Mouse (Mus musculus) midbrain, embryonic 15.5 days (tissue): ENCODE measurements around the gene Ap5s1. TPM values are rescaled to one million over a fixed set of nuclear protein-coding genes. Genes with fewer than 3 reads are reported as not detected.

Source experiments
- ATAC-seq: fragments of 200-750 bp; cut with Nextera tagmentation; replicated peaks from 2 replicates; pipeline ENCODE4 v1.8.0; 2017; ENCODE audit warnings: moderate TSS enrichment
- H3K27ac ChIP-seq: fragments of 300-500 bp; sonication (generic); 2 replicates; pipeline ENCODE4 v1.5.1; 2015; ENCODE audit warnings: mild to moderate bottlenecking, inconsistent platforms
- H3K27me3 ChIP-seq: fragments of 300-500 bp; sonication (generic); replicated peaks from 2 replicates; pipeline ENCODE4 v1.6.1; 2015; ENCODE audit warnings: inconsistent platforms
- H3K36me3 ChIP-seq: fragments of 300-500 bp; sonication (generic); replicated peaks from 2 replicates; pipeline ENCODE4 v1.6.1; 2015; ENCODE audit warnings: inconsistent platforms
- H3K4me1 ChIP-seq: fragments of 300-500 bp; sonication (generic); 2 replicates; pipeline ENCODE4 v1.6.1; 2015; ENCODE audit warnings: inconsistent platforms
- H3K4me2 ChIP-seq: fragments of 300-500 bp; sonication (generic); 2 replicates; pipeline ENCODE4 v1.6.1; 2015; ENCODE audit warnings: inconsistent platforms, mild to moderate bottlenecking, moderate library complexity
- H3K4me3 ChIP-seq: fragments of 300-500 bp; sonication (generic); 2 replicates; pipeline ENCODE4 v1.5.1; 2015; ENCODE audit warnings: mild to moderate bottlenecking, inconsistent platforms
- H3K9ac ChIP-seq: fragments of 300-500 bp; sonication (generic); 2 replicates; pipeline ENCODE4 v1.6.1; 2015; ENCODE audit warnings: mild to moderate bottlenecking, inconsistent platforms
- H3K9me3 ChIP-seq: fragments of 300-500 bp; sonication (generic); 2 replicates; pipeline ENCODE4 v1.6.1; 2016; ENCODE audit warnings: inconsistent platforms
- WGBS: fragments of 180-500 bp; shearing (Covaris S2); methylation state at CpG from one replicate; pipeline ENCODE4 v1.1.7; 2015; ENCODE audit warnings: mixed read lengths; 5-methylcytosine and 5-hydroxymethylcytosine counted together
- polyA plus RNA-seq: library from polyadenylated mRNA; unstranded; fragments of >200 nt; fragmentation: Nextera tagmentation; extraction: Ambion mirVana; gene quantifications from 2 replicates; pipeline ENCODE4 v1.2.1, GENCODE M21; 2015

The Ap5s1 gene
- polyA plus RNA-seq, 1 experiment from 2014 or later, result 36.5 TPM

DNA sequence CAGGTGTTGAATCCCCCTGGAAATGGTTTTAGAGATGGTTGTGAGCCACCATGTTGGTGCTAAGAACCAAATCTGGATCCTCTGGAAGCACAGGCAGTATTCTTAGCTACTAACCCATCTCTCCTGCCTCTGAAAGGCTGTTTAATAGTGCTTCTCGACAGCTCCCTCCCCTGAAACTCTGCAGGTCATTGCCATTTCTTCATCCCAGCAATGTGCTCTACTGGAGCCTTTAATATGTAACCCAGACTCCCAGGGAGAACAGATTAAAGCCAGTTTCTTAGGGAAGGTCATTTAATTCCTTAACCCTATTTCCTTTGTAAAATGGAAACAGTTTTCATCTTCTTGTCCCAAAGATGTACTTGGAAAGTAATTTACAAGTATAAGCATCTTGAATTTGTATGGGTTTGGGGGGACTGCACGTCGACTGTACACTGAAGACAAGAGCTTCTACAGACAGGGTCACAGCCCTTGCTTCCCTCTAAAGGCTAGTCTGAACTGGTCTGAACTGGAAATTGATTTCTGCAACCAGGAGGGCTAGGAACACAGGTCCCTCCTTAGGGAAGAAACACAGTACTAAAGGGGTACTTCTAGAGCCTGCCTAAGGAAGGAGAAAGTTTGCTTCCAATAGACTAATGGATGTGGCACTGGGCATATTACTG is 31.5 kb upstream of the Ap5s1 start:
- ATAC-seq, result no peak
- Histone ChIP-seq H3K27me3 (peaks cover 24% of the 10 kb centered on the region), H3K36me3 (no peaks in the 10 kb centered on the region), H3K4me2 (no peak overlapping the region), H3K27ac (peak overlapping the region; percentile 42; the same call in 1 of the 2 replicates), H3K4me3 (no peak overlapping the region), H3K9me3 (no peaks in the 10 kb centered on the region), H3K4me1 (peaks cover 59% of the 10 kb centered on the region), H3K9ac (no peak overlapping the region)
- WGBS, result 62% methylated on average over 3 of the region's 3 CpGs

DNA sequence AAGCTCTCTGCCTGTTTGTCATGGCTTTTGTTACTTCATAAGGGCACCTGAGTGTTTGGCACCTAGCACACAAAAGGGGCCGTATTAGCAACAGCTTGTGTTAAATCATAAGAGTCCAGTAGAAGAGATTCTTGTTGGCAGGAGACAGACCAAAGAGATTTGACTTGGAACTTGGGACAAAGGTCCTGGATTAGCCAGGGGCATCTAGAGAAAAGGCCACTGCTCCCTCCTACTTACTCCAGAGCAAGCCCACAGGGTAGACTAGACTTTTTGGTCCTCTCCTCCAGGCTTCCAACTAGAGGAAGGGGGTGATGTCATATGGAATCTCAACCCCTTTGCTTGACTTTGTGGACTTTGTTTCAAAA is 31.0 kb upstream of the Ap5s1 start:
- H3K4me1 ChIP-seq, result peaks cover 59% of the 10 kb centered on the region
- WGBS, result 98% methylated on average over 1 of the region's 1 CpGs

DNA sequence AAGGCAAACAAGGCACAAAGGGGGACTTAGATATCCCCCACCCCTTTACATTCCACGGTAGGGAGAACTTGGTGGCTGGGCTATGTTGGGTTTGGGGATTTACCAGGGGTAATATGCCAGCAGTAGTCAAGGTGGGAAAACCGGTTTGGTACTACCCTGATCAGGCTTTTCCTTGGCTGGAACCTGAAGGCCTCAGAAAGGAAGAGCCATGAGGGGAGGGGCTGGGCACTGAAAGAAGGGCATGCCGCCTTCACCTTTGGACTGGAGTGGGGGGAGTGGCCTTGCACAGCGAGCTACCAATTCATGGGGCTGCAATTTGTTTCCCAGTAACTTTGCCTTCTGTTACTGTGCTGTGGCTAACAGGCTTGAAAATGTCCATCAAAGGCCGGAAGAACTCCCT is 30.4 kb upstream of the Ap5s1 start:
- no peak for ATAC-seq
- Histone ChIP-seq H3K9ac (no peak overlapping the region), H3K36me3 (no peaks in the 10 kb centered on the region), H3K4me2 (peak overlapping the region; percentile 97), H3K4me1 (peaks cover 56% of the 10 kb centered on the region), H3K9me3 (no peaks in the 10 kb centered on the region), H3K27ac (no peak overlapping the region), H3K4me3 (no peak overlapping the region), H3K27me3 (peaks cover 17% of the 10 kb centered on the region)
- WGBS, result 72% methylated on average over 5 of the region's 5 CpGs

More for the DNA sequence above, 31.0 kb upstream of the Ap5s1 start:
- Histone ChIP-seq H3K9ac (no peak overlapping the region), H3K4me2 (no peak overlapping the region), H3K27me3 (peaks cover 23% of the 10 kb centered on the region), H3K36me3 (no peaks in the 10 kb centered on the region), H3K9me3 (no peaks in the 10 kb centered on the region), H3K4me3 (no peak overlapping the region), H3K27ac (no peak overlapping the region)
- no peak for ATAC-seq

DNA sequence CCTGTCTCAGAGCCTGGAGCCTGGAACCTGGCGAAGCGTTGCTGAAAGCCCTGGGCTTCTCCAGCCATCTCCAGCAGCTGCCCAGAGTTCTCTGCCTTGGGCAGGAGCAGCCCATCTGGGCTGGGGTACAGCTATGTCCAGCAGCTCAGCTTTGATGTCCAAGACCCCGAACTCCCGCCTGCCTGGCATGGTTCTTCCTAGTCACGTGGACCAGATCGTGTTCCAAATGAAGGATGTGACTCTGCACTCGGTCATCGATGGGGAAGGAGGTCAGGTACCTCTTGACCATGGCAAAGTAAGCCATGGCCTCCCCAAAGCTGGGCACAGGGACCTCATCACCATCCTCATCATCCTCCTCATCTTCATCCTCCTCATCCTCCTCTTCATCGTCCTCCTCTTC is 28.9 kb upstream of the Ap5s1 start:
- peak overlapping the region; percentile 97 for H3K4me2 ChIP-seq
- no peaks in the 10 kb centered on the region for H3K9me3 ChIP-seq
- H3K27me3 ChIP-seq, result peaks cover 3% of the 10 kb centered on the region; the same call in 1 of the 2 replicates
- WGBS, result 87% methylated on average over 9 of the region's 9 CpGs
- H3K9ac ChIP-seq, result peak overlapping the region; percentile 32; the same call in 1 of the 2 replicates
- peaks cover 53% of the 10 kb centered on the region for H3K4me1 ChIP-seq
- H3K4me3 ChIP-seq, result peak overlapping the region; percentile 64
- no peak overlapping the region for H3K27ac ChIP-seq
- ATAC-seq, result no peak
- H3K36me3 ChIP-seq, result no peaks in the 10 kb centered on the region

DNA sequence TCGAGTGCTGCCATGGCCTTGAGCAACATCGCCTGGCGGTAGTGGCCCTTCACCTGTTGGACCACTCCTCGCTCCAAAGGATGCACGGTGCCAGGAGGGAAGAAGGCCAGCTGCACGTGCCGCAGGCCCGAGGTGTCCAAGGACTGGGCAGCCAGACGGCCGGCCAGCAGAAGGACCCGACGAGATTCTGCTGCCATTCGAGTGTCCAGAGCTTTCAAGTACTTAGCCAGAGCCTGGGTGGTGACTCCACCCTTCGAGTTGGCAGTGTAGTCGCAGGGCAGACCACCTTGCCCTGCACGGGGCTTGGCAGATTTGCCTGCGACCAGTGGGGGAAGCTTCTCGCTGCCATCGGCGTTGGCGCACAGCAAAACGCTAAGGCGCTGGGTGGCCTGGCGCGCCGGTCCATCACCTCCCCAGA is 28.0 kb upstream of the Ap5s1 start:
- 20% methylated on average over 26 of the region's 26 CpGs for WGBS

DNA sequence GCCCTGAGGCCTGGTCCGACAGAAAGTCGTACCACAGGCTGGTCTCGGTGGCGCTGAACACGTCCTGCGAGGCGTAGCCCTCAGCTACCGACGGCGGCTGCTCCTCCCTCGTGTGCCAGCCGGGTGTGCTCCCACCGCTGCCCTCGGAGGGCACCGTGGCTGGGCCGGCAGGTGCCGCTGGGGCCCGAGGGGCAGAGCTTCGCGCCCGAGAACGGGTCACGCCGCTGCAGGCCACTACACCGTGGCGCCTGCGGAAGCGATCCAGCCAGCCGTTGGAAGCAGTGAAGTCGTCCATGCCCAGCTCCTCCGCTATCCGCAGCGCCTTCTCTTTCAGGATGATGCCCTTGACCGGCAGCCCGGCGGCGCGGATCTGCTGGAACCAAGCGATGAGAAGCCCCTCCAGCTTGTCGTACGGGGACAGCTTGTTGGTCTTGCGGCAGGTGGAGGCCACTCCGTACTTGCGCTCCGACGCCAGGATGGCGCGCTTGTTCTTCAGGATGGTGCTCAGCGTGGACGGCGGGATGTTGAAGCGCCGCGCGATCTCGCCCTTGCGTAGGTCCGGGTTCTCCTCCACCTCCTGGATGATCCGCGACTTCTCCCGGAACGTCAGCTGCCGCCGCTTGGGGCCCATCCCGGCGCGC is 27.5 kb upstream of the Ap5s1 start:
- Histone ChIP-seq H3K4me3 (peak overlapping the region; percentile 64), H3K27ac (peak overlapping the region; percentile 96), H3K4me2 (peak overlapping the region; percentile 97), H3K27me3 (no peaks in the 10 kb centered on the region), H3K9me3 (no peaks in the 10 kb centered on the region), H3K4me1 (peaks cover 43% of the 10 kb centered on the region), H3K9ac (peak overlapping the region; percentile 96), H3K36me3 (no peaks in the 10 kb centered on the region)
- under 1% methylated on average over 67 of the region's 67 CpGs for WGBS
- ATAC-seq, result peak; percentile 72

More for the DNA sequence above, 28.0 kb upstream of the Ap5s1 start:
- Histone ChIP-seq H3K27ac (peak overlapping the region; percentile 96), H3K36me3 (no peaks in the 10 kb centered on the region), H3K4me2 (peak overlapping the region; percentile 97), H3K4me3 (peak overlapping the region; percentile 64), H3K9ac (peak overlapping the region; percentile 96), H3K9me3 (no peaks in the 10 kb centered on the region), H3K4me1 (peaks cover 48% of the 10 kb centered on the region), H3K27me3 (no peaks in the 10 kb centered on the region)
- ATAC-seq, result 0 out of 2 replicates have a peak, but pooled peaks have one; percentile 2

DNA sequence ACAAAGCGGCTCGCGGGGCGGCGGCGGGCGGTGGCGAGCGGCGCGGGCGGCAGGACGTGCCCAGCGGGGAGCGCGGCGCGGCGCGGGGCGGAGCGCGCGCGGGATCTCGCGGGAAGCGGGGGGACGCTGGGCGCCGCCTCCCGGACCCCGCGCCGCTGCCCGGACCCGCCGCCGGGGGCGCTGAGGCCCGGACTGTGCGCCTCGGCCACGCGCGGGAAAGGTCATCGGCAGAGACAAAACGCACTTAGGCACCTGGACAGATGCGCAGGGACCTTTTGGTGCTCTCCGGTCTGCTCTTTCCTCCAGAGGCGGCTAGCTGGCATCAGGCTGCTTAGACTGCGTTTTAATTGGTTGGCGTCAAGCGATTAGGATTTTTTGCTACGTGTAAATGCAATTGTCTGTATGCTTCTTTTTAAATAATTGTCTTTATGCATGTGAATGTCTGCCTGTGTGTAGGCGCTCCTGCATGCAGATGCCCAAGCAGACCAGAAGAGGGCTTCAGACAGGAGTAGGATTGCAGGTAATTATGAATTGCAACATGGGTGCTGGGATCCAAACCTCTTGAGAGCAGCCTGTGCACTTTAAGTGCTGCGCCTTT is 26.8 kb upstream of the Ap5s1 start, which contains the start of gene Cenpb:
Gene Cenpb (minus strand): TSS at position 78 of the 598 bp plus-strand sequence.
- 2% methylated on average over 47 of the region's 57 CpGs for WGBS
- peak within 1 kb of the TSS; percentile 96 for H3K27ac ChIP-seq
- H3K4me3 ChIP-seq, result peak within 1 kb of the TSS; percentile 64
- peak; percentile 85 for ATAC-seq
- H3K27me3 ChIP-seq, result no peaks in the 10 kb centered on the region
- H3K9me3 ChIP-seq, result no peaks in the 10 kb centered on the region
- no peaks in the 10 kb centered on the region for H3K36me3 ChIP-seq
- H3K4me2 ChIP-seq, result peak within 1 kb of the TSS; percentile 97
- H3K9ac ChIP-seq, result peak within 1 kb of the TSS; percentile 96
- peaks cover 36% of the 10 kb centered on the region for H3K4me1 ChIP-seq

DNA sequence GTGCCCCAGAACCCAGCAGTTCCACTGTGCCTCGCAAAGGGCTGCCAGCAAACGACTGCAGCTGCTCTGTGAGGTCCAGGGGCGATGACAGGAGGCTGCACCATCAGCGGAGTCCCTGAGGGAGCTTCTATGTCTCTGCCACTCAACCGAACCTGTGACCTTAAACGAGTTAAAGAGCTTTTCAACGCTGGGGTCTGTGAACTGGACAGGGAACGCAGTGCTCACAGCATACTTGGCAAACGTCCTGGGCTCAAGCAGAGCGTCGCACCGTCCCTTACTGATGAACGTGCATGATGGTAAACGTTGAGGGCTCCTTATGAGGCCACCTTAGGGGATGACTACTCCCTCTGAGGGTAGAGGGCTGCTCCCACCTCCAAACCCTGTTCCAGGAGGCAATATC is 20.5 kb upstream of the Ap5s1 start:
- ATAC-seq, result peak; percentile 57
- peak overlapping the region; percentile 69 for H3K4me2 ChIP-seq
- 2% methylated on average over 14 of the region's 14 CpGs for WGBS
- H3K36me3 ChIP-seq, result no peaks in the 10 kb centered on the region
- H3K9me3 ChIP-seq, result no peaks in the 10 kb centered on the region
- peaks cover 34% of the 10 kb centered on the region for H3K4me1 ChIP-seq
- peak overlapping the region; percentile 58 for H3K4me3 ChIP-seq
- peak overlapping the region; percentile 45; the same call in 1 of the 2 replicates for H3K27ac ChIP-seq
- peak overlapping the region; percentile 55; the same call in 1 of the 2 replicates for H3K9ac ChIP-seq
- H3K27me3 ChIP-seq, result no peaks in the 10 kb centered on the region

DNA sequence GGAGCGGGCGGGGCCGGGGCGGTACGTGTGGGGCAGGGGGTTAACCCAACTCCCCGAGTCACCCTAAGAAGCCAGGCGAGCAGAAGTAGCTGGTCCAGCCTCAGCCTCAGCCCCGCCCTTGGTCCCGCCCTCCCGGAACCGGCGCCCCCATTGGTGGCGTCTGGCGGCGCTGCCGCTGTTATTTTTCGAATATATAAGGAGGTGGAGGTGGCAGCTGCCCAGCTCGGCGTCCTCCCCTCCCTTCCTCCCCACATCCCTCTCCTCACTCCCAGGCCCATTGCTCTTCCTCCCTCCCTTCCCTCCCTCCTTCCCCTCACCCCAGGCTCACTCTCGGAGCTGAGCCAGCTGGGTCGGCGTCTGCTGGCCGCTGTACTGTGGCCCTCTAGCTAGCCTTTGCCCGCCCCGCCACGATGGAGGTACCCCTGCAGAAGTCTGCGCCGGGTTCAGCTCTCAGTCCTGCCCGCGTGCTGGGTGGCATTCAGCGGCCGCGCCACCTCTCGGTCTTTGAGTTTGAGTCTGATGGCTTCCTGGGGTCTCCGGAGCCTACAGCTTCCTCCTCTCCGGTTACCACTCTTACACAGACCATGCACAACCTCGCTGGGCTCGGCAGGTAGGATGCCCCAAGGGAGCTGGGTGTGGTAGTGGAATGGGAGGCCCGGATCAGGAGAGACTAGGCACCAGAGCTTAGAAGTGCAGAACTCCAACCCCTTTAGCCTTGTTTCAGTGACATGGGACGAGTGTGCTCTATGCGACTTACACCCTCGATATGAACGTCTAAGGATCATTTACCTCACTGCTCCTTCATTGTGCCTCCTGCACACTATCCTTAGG is 19.9 kb upstream of the Ap5s1 start, which contains the start of the genes Cdc25b and Spef1:
Gene Cdc25b (plus strand): TSS at position 179 of the 831 bp plus-strand sequence.
Gene Spef1 (minus strand): TSS at position 512 of the 831 bp plus-strand sequence.
- Histone ChIP-seq H3K9ac (peak within 1 kb of the TSS; percentile 55), H3K4me1 (peaks cover 36% of the 10 kb centered on the region), H3K27ac (peak within 1 kb of the TSS; percentile 45), H3K9me3 (no peaks in the 10 kb centered on the region), H3K36me3 (no peaks in the 10 kb centered on the region), H3K27me3 (no peaks in the 10 kb centered on the region), H3K4me3 (peak within 1 kb of the TSS; percentile 58), H3K4me2 (peak within 1 kb of the TSS; percentile 69)
- under 1% methylated on average over 43 of the region's 43 CpGs for WGBS
- peak; percentile 89 for ATAC-seq

DNA sequence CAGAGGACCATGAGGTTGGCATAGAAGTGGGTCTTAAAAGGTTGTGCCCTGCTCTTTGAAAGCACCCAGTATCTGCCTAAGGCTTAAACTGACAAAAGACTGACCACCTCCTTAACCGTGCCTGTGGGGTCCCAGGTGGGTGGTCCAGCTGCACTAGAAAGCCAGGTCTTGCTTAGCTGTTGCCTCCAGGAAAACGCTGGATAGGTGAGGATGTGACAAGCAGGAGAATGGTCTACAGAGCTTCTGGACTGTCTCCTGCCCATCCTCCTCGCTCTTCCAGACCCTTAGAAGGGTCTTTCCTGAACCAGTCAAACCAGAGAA is 19.3 kb upstream of the Ap5s1 start:
- H3K4me1 ChIP-seq, result peaks cover 36% of the 10 kb centered on the region
- WGBS, result 24% methylated on average over 3 of the region's 3 CpGs
- H3K27me3 ChIP-seq, result no peaks in the 10 kb centered on the region
- no peak for ATAC-seq
- peak overlapping the region; percentile 69 for H3K4me2 ChIP-seq
- peak overlapping the region; percentile 45; the same call in 1 of the 2 replicates for H3K27ac ChIP-seq
- no peaks in the 10 kb centered on the region for H3K36me3 ChIP-seq
- H3K9me3 ChIP-seq, result no peaks in the 10 kb centered on the region
- peak overlapping the region; percentile 58 for H3K4me3 ChIP-seq
- H3K9ac ChIP-seq, result peak overlapping the region; percentile 55

DNA sequence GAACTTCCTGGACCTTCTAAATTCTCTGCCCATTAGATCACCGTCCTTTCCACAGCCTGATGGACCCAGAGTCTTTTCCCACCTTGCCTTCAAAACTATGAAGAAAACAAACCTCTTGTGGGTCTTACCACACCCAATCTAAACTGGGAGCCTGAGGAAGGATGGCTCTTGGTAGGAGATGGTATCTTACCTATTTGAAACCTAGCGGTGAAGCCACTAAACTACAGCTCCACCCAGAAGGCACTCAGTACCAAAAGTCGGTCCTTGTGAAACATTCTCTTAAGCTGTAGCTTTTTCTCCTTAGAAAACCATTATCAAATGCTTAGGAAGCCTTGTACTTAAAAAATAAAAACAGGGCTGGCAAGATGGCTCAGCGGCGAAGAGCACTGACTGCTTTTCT is 18.6 kb upstream of the Ap5s1 start:
- H3K4me2 ChIP-seq, result no peak overlapping the region

More for the DNA sequence above, 18.6 kb upstream of the Ap5s1 start:
- Histone ChIP-seq H3K4me3 (no peak overlapping the region), H3K9me3 (no peaks in the 10 kb centered on the region), H3K36me3 (no peaks in the 10 kb centered on the region), H3K4me1 (peaks cover 36% of the 10 kb centered on the region), H3K9ac (no peak overlapping the region), H3K27ac (no peak overlapping the region), H3K27me3 (no peaks in the 10 kb centered on the region)
- ATAC-seq, result no peak
- 95% methylated on average over 5 of the region's 5 CpGs for WGBS
